Mouse (Mus musculus) MEL-GATA-1-ER (cell line): Measurements from ENCODE around the gene 4930402H24Rik.
"Not testable (repeated sequence)": the region's sequence is repeated elsewhere in the genome, so short reads cannot be mapped to it uniquely, and the experiment has no call there.

Experiments used
- DNase-seq: peaks from one replicate; pipeline ENCODE4 v3.0.0-alpha.2; 2012; ENCODE audit warnings: low read depth; ENCODE audit errors: extremely low read depth

4930402H24Rik gene

GRCm38 (mm10) chr2:130852964-130853363 lies 53.2 kb downstream of the 4930402H24Rik start:
- DNase-seq: no peak

DNA sequence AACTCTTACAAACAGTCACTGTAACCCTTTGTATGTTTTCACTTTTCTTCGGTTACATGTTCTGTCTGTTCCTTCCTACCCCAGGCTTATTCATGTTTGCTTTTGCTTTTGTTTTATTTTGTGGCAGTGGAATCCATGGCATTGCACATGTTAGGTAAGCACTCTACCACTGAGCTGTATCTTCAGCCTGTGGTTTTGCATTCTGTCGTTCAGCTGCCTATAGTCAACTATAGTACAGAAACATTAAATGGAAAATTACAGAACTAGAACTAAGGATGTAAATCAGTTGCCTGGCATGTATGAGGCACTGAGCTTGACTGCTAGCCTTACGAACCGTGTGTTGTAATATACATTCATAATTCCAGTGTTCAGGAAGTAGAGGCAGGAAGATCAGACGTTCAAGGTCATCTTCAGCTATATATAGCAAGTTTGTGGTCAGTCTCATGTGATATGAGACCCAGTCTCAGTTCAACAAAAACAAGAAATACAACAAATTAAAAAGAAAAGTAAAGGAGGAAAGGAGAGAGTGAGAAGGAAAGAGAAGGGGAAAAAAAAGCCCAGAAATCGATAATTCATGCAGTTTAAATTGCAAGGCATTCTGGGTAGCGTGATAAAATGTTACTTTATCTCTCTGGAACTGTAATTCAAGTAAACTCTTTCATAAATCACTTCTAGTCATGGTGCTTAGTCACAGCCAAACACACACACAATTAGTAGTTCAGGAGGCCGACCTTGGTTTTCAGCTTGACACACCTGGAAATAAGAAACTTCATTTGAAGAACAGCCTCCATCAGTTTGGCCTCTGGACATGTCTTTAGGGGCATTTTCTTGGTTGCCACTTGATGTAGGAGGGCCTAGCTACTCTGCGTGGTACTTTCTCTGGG lies 54.6 kb downstream of the 4930402H24Rik start:
- no peak for DNase-seq

GRCm38 (mm10) chr2:130849688-130850087 lies 56.5 kb downstream of the 4930402H24Rik start:
- DNase-seq: no peak

DNA sequence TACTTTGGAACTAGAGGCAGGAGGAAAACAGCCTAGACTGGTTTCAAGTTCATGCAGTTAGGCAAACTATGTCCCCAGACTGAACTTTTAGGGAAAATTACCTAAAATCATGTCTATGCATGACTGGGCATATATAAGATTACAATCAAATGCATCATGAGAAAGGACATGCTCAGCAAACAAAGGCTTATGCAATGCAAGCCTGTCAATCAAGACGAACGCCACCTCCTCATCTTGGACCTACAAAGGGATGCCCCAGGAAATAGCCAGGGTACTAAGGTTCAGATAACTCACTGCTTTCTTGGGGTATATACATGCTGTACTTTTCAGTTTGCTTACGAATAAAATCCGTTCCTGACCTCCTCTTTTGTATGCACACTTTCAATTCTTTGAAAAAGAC lies 57.9 kb downstream of the 4930402H24Rik start:
- no peak for DNase-seq

DNA sequence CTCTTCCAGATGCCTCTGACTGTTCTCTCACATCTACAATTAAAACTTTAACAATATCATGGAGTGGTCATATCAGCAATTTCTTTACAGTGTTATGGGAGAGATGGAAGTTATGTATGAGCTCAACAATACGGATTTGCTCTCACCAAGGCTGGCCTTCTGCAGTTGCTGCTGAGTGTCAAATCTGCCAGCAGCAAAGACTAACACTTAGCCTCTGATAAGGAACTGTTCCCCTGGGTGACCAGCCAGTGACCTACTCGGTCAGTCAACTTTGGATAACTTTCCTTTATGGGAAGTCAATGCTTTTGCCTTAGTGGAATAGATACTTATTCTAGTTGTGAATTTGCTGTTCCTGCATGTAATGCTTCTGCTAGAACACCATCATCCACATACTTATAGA lies 62.6 kb downstream of the 4930402H24Rik start:
- no peak for DNase-seq

- DNase-seq: no peak
Observed at GRCm38 (mm10) chr2:130840846-130841245, 65.4 kb downstream of the 4930402H24Rik start.

- no peak for DNase-seq
Observed at GRCm38 (mm10) chr2:130839874-130840661, 66.1 kb downstream of the 4930402H24Rik start.

DNA sequence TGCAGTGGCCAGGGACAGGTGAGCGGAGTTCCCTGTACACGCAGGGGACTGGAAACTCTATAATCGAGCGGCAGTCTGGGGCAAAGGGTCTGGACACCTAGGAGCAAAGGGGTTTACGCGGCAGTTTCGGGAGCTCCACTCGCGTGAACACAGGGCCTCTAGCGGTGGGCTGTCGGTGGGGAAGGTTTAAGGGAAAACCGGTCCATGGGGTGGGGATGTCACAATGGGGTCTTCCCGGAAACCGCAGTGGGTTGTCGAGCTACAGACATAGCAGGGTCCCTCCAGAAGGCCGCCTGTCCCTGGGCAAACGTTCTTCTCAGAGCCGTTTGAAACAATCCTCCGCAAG lies 66.7 kb downstream of the 4930402H24Rik start:
- peak; percentile 44 for DNase-seq

GRCm38 (mm10) chr2:130839084-130839483 lies 67.1 kb downstream of the 4930402H24Rik start:
- peak; percentile 54 for DNase-seq

DNA sequence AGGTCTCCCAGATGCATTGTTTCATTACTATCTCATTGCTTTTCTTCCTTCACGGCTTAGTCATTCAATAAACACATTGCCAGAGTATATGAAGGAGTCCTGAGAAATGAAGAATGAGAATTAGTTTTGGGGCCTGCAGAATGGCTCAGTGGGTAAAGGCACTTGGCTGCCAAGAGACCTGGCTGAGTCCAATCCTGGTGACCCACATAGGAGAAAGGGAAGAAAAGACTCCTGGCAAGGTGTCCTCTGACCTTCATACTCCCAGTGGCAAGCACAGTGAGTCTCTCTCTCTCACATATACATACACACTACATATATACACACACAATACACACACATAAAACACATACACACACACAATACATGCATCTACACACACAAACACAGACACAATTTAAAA lies 68.1 kb downstream of the 4930402H24Rik start:
- DNase-seq: no peak

GRCm38 (mm10) chr2:130833699-130834098 lies 72.5 kb downstream of the 4930402H24Rik start:
- no peak for DNase-seq

- DNase-seq: no peak
Observed at GRCm38 (mm10) chr2:130832582-130832981, 73.6 kb downstream of the 4930402H24Rik start.

DNA sequence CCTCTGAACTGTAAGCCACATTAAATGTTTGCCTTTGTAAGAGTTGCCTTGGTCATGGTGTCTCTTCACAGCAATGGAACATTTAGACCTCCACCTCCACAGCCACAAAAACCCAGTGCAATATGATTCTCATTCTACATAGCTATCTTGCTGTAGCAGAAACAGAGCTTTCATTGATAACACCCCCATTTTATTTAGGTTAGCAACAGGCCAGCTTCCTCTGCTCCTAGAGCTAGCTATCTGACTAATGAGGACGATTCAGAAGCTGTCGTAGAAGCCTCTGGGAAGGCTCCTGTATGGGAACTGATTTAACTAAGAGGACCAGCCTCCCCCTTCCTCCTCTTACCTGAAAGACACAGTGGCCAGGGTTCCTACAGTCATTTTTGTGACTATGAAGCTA lies 74.2 kb downstream of the 4930402H24Rik start:
- no peak for DNase-seq

DNA sequence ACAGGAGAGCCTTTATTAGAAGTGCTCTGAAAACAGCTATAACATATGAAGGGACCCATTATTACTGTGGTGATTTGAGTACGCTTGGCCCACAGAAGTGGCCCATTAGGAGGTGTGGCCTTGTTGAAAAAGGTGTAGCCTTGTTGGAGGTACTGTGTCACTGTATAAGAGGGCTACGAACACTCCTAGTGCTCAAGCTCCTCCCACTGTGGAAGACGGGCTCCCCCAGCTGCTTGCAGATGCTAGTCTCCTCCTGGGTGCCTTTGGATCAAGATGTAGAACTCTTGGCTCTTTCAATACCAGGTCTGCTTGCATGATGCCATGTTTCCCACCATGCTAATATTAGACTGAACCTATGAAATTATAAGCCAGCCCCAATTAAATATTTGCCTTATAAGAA lies 76.0 kb downstream of the 4930402H24Rik start:
- DNase-seq: no peak

GRCm38 (mm10) chr2:130829496-130829895 lies 76.7 kb downstream of the 4930402H24Rik start:
- no peak for DNase-seq

- DNase-seq: no peak
Observed at GRCm38 (mm10) chr2:130828668-130829067, 77.5 kb downstream of the 4930402H24Rik start.

GRCm38 (mm10) chr2:130828066-130828465 lies 78.1 kb downstream of the 4930402H24Rik start:
- DNase-seq: not testable (repeated sequence)

DNA sequence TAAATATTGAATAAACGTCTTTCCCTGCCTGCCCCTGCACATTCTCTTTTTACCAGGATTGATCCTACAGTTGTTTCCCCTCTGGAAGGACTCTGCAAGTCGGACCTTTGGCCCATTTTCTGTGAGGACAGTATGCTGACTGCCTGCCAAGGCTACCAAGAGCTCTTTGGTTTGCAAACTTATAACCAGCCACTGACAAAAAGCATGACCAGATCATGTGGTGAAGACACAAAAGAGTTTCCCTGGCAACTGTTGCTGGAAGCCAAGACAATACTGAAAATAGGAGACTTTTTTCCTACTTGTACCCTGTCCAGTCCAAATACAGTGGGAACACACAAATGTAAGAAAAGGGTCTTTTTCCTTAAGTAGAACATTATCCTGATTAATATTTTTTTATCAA lies 78.8 kb downstream of the 4930402H24Rik start:
- no peak for DNase-seq

- DNase-seq: no peak
Observed at GRCm38 (mm10) chr2:130818838-130819647, 87.2 kb downstream of the 4930402H24Rik start.

DNA sequence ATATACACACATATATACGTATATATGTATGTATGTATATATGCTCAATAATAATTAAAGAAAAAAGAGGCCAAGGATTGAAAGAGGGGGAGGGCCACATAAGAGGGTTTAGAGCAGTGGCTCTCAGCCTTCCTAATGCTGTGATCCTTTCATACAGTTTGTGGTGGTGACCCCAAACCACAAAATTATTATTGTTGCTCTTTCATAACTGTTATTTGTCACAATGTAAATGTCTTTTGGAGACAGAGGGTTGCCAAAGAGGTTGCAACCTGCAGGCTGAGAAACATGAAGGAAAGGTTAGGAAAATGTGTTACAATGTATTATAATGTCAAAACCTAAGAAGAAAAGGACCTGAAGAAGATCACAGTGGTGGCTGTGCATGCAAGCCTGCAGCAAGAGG lies 88.3 kb downstream of the 4930402H24Rik start:
- DNase-seq: no peak

DNA sequence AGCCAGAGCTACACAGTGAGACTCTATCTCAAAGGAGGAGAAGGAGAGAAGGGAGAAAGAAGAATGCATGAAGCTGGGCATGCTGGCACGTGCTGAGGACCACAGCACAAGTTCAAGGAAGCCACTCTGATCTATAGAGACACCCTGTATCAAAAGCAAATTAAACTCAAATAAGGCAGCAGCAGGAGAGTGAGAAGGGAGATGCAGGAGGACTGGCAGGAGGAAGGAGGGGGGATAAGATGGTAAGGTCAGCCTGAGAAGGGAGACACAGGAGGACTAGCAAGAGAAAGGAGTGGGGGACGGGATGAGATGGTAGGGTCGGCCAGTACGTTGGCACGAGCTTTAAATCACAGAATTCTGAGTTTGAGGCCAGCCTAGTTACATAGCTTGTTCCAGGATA lies 90.0 kb downstream of the 4930402H24Rik start:
- DNase-seq: no peak

- no peak for DNase-seq
Observed at GRCm38 (mm10) chr2:130814492-130814891, 91.7 kb downstream of the 4930402H24Rik start.
